Mouse (Mus musculus): ENCODE results near the gene Polr3b.

- TF ChIP-seq POLR2A (IDR thresholded peaks at IDR 0.05; ENCODE audit: low read depth, low read length) (no peak), CTCF (IDR thresholded peaks at IDR 0.05; ENCODE audit: extremely low read depth, insufficient read length, insufficient replicate concordance, low read depth, low read length) (no peak)
Measured at GRCm38 (mm10) chr10:84711479-84711878, 89.4 kb downstream of the Polr3b start.
